Mouse (Mus musculus) liver, adult 2 months (tissue): ENCODE measurements around the gene Myo1g. TPM values are rescaled to one million over a fixed set of nuclear protein-coding genes. Genes with fewer than 3 reads are reported as not detected.

Experiments
- DNase-seq: peaks from one replicate; pipeline ENCODE4 v3.0.0-alpha.2; 2011; ENCODE audit warnings: low read depth, low spot score; ENCODE audit errors: extremely low read depth
- H3K27ac ChIP-seq: fragments of 200-500 bp; replicated peaks from 2 replicates; pipeline ENCODE4 v1.5.1; 2012; ENCODE audit warnings: low read depth, mild to moderate bottlenecking, control low read depth, inconsistent platforms, low read length; ENCODE audit not compliant: insufficient read depth
- H3K27me3 ChIP-seq: fragments of 200-500 bp; 2 replicates; pipeline ENCODE4 v1.6.1; 2012; ENCODE audit warnings: mild to moderate bottlenecking, moderate library complexity, low read length, inconsistent platforms; ENCODE audit not compliant: control insufficient read depth, insufficient read depth
- H3K36me3 ChIP-seq: fragments of 200-500 bp; 2 replicates; pipeline ENCODE4 v1.6.1; 2012; ENCODE audit warnings: low read length, inconsistent platforms; ENCODE audit not compliant: control insufficient read depth, insufficient read depth
- H3K4me1 ChIP-seq: fragments of 200-500 bp; 2 replicates; pipeline ENCODE4 v1.6.1; 2011; ENCODE audit warnings: low read length; ENCODE audit not compliant: control insufficient read depth, insufficient read depth
- H3K4me3 ChIP-seq: fragments of 200-500 bp; 2 replicates; pipeline ENCODE4 v1.5.1; 2011; ENCODE audit warnings: low read depth, mild to moderate bottlenecking, control low read depth, low read length, moderate library complexity; ENCODE audit not compliant: insufficient read depth
- H3K79me2 ChIP-seq: fragments of 200-500 bp; 2 replicates; pipeline ENCODE4 v1.6.1; 2012; ENCODE audit warnings: inconsistent platforms, mild to moderate bottlenecking, low read length, moderate library complexity; ENCODE audit not compliant: control insufficient read depth, insufficient read depth
- H3K9ac ChIP-seq: fragments of 200-500 bp; 2 replicates; pipeline ENCODE4 v1.6.1; 2012; ENCODE audit warnings: low read depth, mild to moderate bottlenecking, control low read depth, inconsistent platforms, low read length
- CTCF ChIP-seq: fragments of 200-500 bp; IDR thresholded peaks from 2 replicates; pipeline ENCODE4 v1.5.1; 2011; ENCODE audit warnings: low read depth, low read length, control low read depth
- POLR2A ChIP-seq: fragments of 200-500 bp; IDR thresholded peaks from 2 replicates; pipeline ENCODE4 v1.6.1; 2011; ENCODE audit warnings: low read length, control low read depth; ENCODE audit not compliant: insufficient read depth; ENCODE audit errors: extremely low read depth
- WGBS: fragments of 180-500 bp; shearing (Covaris S2); methylation state at CpG from one replicate; pipeline ENCODE4 v1.1.7; 2018; 5-methylcytosine and 5-hydroxymethylcytosine counted together
- polyA plus RNA-seq: library from polyadenylated mRNA; depleted of rRNA; stranded (reverse); fragments of >200 nt; gene quantifications from 2 replicates; pipeline ENCODE4 v1.2.3, GENCODE M21; 2012
- total RNA-seq: library from RNA; depleted of rRNA; stranded (reverse); fragments of >200 nt; gene quantifications from 2 replicates; pipeline ENCODE4 v1.2.3, GENCODE M21; 2014

Myo1g gene
- total and polyA plus RNA-seq, 2 experiments, result 1.1 to 2.3 TPM

- DNase-seq, result no peak
- TF ChIP-seq POLR2A (no peak), CTCF (no peak)
- Histone ChIP-seq H3K27ac (no peak overlapping the region), H3K27me3 (no peaks in the 10 kb centered on the region), H3K9ac (no peak overlapping the region), H3K36me3 (no peaks in the 10 kb centered on the region), H3K79me2 (no peaks in the 10 kb centered on the region), H3K4me1 (no peaks in the 10 kb centered on the region), H3K4me3 (no peak overlapping the region)
- WGBS, result 96% methylated on average over 7 of the region's 7 CpGs
Observed at GRCm38 (mm10) chr11:6489257-6489656, 31.5 kb downstream of the Myo1g start.

DNA sequence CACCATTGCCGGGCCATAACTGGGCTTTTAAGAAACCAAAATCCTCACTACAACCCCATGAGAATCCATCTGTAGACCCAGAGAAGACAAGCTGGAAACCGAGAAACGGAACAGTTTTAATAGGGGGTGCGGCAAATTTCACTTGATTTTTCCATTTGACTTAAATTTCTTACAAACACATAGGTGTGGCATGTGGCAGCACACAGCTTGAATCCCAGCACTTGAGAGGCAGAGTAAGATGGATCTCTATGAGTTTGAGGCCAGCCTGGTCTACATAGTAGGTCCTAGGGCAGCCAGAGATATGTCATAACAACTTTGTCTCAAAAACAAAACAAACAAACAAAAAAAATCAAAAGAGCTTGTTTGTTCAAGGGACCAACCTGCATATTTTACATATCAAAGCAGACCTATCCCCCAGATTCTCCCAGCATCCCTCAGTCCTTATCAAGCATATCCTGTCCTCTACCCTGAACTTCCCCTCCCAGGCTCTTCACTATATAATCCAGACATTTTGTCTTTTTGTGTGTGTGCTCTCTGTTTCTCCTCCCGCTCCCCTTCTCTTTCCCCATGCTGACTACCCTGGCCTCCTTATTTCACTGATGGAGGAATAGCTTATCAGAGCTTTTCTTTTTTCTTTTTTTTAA lies 32.6 kb downstream of the Myo1g start:
- no peaks in the 10 kb centered on the region for H3K27me3 ChIP-seq
- no peak overlapping the region for H3K4me3 ChIP-seq
- no peaks in the 10 kb centered on the region for H3K4me1 ChIP-seq
- TF ChIP-seq CTCF, result no peak
- TF ChIP-seq POLR2A, result no peak
- WGBS, result 96% methylated on average over 5 of the region's 5 CpGs
- H3K36me3 ChIP-seq, result no peaks in the 10 kb centered on the region
- no peak overlapping the region for H3K9ac ChIP-seq
- H3K27ac ChIP-seq, result no peak overlapping the region
- DNase-seq, result no peak
- no peaks in the 10 kb centered on the region for H3K79me2 ChIP-seq

GRCm38 (mm10) chr11:6487496-6487895 lies 33.3 kb downstream of the Myo1g start:
- WGBS, result 73% methylated on average over 7 of the region's 7 CpGs

DNA sequence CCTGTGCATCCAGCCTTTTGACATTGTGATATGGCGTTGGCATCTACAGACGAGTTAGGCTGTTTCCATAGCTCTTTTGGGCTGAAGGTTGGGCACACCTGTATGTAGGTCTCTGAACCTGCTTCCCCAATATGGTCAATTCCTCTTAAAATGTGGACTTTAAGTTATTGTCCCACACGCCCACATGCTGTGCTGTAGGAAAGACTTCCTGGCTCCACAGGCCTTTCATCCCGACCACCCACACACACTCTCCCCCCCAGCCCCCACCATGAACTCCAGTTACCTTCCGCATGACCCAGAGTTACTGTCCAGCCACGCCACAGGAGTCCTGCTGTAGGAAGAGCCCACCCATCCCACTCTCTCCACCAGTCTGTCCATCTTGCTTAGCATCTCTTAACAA lies 33.8 kb downstream of the Myo1g start:
- no peak for TF ChIP-seq POLR2A
- TF ChIP-seq CTCF, result no peak
- H3K36me3 ChIP-seq, result no peaks in the 10 kb centered on the region
- DNase-seq, result no peak
- H3K9ac ChIP-seq, result no peak overlapping the region
- no peaks in the 10 kb centered on the region for H3K4me1 ChIP-seq
- H3K27me3 ChIP-seq, result no peaks in the 10 kb centered on the region
- H3K79me2 ChIP-seq, result no peaks in the 10 kb centered on the region
- H3K4me3 ChIP-seq, result no peak overlapping the region
- WGBS, result 73% methylated on average over 6 of the region's 6 CpGs
- H3K27ac ChIP-seq, result no peak overlapping the region

More at GRCm38 (mm10) chr11:6487496-6487895, 33.3 kb downstream of the Myo1g start:
- no peaks in the 10 kb centered on the region for H3K79me2 ChIP-seq
- no peak for DNase-seq
- H3K4me3 ChIP-seq, result no peak overlapping the region
- TF ChIP-seq CTCF (no peak), POLR2A (no peak)
- no peaks in the 10 kb centered on the region for H3K36me3 ChIP-seq
- H3K4me1 ChIP-seq, result no peaks in the 10 kb centered on the region
- no peak overlapping the region for H3K27ac ChIP-seq
- no peaks in the 10 kb centered on the region for H3K27me3 ChIP-seq
- no peak overlapping the region for H3K9ac ChIP-seq

- no peak overlapping the region for H3K4me3 ChIP-seq
- no peaks in the 10 kb centered on the region for H3K4me1 ChIP-seq
- 61% methylated on average over 3 of the region's 3 CpGs for WGBS
- no peak overlapping the region for H3K27ac ChIP-seq
- no peaks in the 10 kb centered on the region for H3K36me3 ChIP-seq
- DNase-seq, result no peak
- no peaks in the 10 kb centered on the region for H3K27me3 ChIP-seq
- TF ChIP-seq CTCF (no peak), POLR2A (no peak)
- no peaks in the 10 kb centered on the region for H3K79me2 ChIP-seq
- H3K9ac ChIP-seq, result no peak overlapping the region
Observed at GRCm38 (mm10) chr11:6484244-6484959, 36.4 kb downstream of the Myo1g start.

DNA sequence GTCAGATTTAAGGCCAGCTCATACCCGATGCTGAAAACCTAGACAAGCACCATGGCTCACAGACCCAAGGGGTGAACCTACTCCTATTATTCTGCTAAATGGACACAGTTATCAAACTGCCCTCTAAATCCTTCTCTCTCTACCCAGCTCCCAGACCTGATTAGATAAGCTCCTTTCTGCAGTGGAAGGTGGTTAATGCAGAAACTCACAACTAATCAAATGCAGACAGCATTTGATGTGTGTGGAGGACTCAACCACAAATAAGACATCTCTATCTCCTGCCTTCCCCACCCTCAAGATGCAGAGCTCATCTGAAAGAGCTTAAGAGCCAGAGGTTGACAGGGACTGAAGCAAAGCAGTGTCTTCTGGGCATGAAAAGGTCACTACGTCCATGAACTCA lies 37.7 kb downstream of the Myo1g start:
- TF ChIP-seq CTCF, result no peak
- no peak for TF ChIP-seq POLR2A
- H3K36me3 ChIP-seq, result no peaks in the 10 kb centered on the region
- no peaks in the 10 kb centered on the region for H3K27me3 ChIP-seq
- H3K9ac ChIP-seq, result no peak overlapping the region
- WGBS, result 87% methylated on average over 2 of the region's 2 CpGs
- H3K79me2 ChIP-seq, result no peaks in the 10 kb centered on the region
- no peaks in the 10 kb centered on the region for H3K4me1 ChIP-seq
- DNase-seq, result no peak
- H3K27ac ChIP-seq, result no peak overlapping the region
- no peak overlapping the region for H3K4me3 ChIP-seq
